In genomic region chr6:34290681-34291080, GRCm38 (mm10) we compare ENCODE assay signal across 23 mouse cellular contexts. TPM values are rescaled to one million over a fixed set of nuclear protein-coding genes. Genes with fewer than 3 reads are reported as not detected.
DNase-seq lines count a peak whose midpoint lies in the region; ATAC-seq lines count a peak whose summit lies in the region.
"Had no signal": no experiment of that assay in that cellular context is flagged by ENCODE, and none has a peak within 500 bp of the region (broad histone marks: within the 10 kb centered on the region; RNA-seq: fewer than 3 reads in every experiment).

No protein-coding gene starts in this region.

- DNase-seq in frontal cortex, postnatal 10 days (ENCODE audit: low spot score in 2 of 2), result no peak
- peak; percentile 34 for DNase-seq in left cerebral cortex, adult 11 months (ENCODE audit: low spot score)
- no peak for DNase-seq in left cerebral cortex, postnatal 10 days (ENCODE audit: extremely low spot score in 1 of 2, low spot score in 2 of 2)
- peak; percentile 19 for DNase-seq in right cerebral cortex, adult 18-20 months
- no peak for DNase-seq in right cerebral cortex, postnatal 4 days
- DNase-seq: adrenal gland, adult 8-10 months; adrenal gland, postnatal 14 days; adrenal gland, postnatal 36 days; B cell, adult 2 months; cerebellum, adult 11 months; cerebellum, adult 18-20 months; cerebellum, adult 8-10 months; cerebellum, adult 9-11 months; cerebellum, postnatal 14 days; cerebellum, postnatal 36 days; embryo, embryonic 11 days; forebrain, postnatal 0 days had no signal

- intact Hi-C loops in left cerebral cortex, postnatal 10 days (cut with DNase I), result loop anchor here (5.0 kb wide), 1 partner anchor 462 kb away; no protein-coding TSS in a partner anchor

- ATAC-seq in frontal cortex, adult (ENCODE audit: low TSS enrichment), result peak; percentile 43
- ATAC-seq: activated CD4-positive, CD25-positive, alpha-beta regulatory T cell, adult 4 months; CD4-positive, CD25-positive, alpha-beta regulatory T cell, adult 4 months; forebrain, embryonic 13.5 days; forebrain, embryonic 15.5 days; forebrain, postnatal 0 days; Patski had no signal

RNA-seq across cellular contexts. Expression of gene Akr1b3, which starts 26.6 kb away (rescaled TPM):
- total RNA-seq in left cerebral cortex, postnatal 10 days (2021), result 10 to 100 TPM; 57.2 to 60.9 TPM

Comparison
In these comparisons a context has a peak if more than half of its experiments do, and no peak if none do; other contexts are left out.
1. DNase-seq: peak in left cerebral cortex, adult 11 months (single experiment) and right cerebral cortex, adult 18-20 months (single experiment); none in frontal cortex, postnatal 10 days (0 of 2), left cerebral cortex, postnatal 10 days (0 of 2) and right cerebral cortex, postnatal 4 days (single experiment).